Mouse (Mus musculus): ENCODE results near the gene Tulp1. TPM values are rescaled to one million over a fixed set of nuclear protein-coding genes. Genes with fewer than 3 reads are reported as not detected.
A peak's percentile ranks its signal among the peaks of the same experiment; 100 is the strongest.

The Tulp1 gene
- polyA plus RNA-seq, 1 experiment from 2014 or later, result 1.4 TPM

- 14% methylated on average over 10 of the region's 10 CpGs for WGBS
- H3K4me3 ChIP-seq (ENCODE audit: low read depth, low read length), result no peak overlapping the region
- no peak for ATAC-seq
- no peaks in the 10 kb centered on the region for H3K36me3 ChIP-seq (ENCODE audit: control insufficient read depth, insufficient read depth, low read length)
- H3K27me3 ChIP-seq (ENCODE audit: control insufficient read depth, insufficient read depth, low read depth, low read length), result peaks cover 20% of the 10 kb centered on the region
- H3K4me2 ChIP-seq (ENCODE audit: low read length), result no peak overlapping the region
- H3K27ac ChIP-seq (ENCODE audit: low read length), result no peak overlapping the region
- no peaks in the 10 kb centered on the region for H3K9me3 ChIP-seq (replicated peaks; ENCODE audit: control insufficient read depth, low read length, poor library complexity, severe bottlenecking)
- H3K9ac ChIP-seq (ENCODE audit: low read depth, low read length), result no peak overlapping the region
- no peaks in the 10 kb centered on the region; the same call in 1 of the 2 replicates for H3K4me1 ChIP-seq (ENCODE audit: control insufficient read depth, insufficient read depth, low read length)
Observed at GRCm38 (mm10) chr17:28373821-28374220, 8.8 kb upstream of the Tulp1 start.

- Histone ChIP-seq H3K4me3 (ENCODE audit: low read depth, low read length) (no peak overlapping the region), H3K27me3 (ENCODE audit: control insufficient read depth, insufficient read depth, low read depth, low read length) (peaks cover 20% of the 10 kb centered on the region), H3K4me2 (ENCODE audit: low read length) (no peak overlapping the region), H3K9ac (ENCODE audit: low read depth, low read length) (no peak overlapping the region), H3K4me1 (ENCODE audit: control insufficient read depth, insufficient read depth, low read length) (no peaks in the 10 kb centered on the region; the same call in 1 of the 2 replicates), H3K36me3 (ENCODE audit: control insufficient read depth, insufficient read depth, low read length) (no peaks in the 10 kb centered on the region), H3K27ac (ENCODE audit: low read length) (no peak overlapping the region), H3K9me3 (replicated peaks; ENCODE audit: control insufficient read depth, low read length, poor library complexity, severe bottlenecking) (no peaks in the 10 kb centered on the region)
- WGBS, result 61% methylated on average over 1 of the region's 1 CpGs
- ATAC-seq, result no peak
Observed at GRCm38 (mm10) chr17:28371941-28372340, 6.9 kb upstream of the Tulp1 start.

- no peak overlapping the region for H3K9ac ChIP-seq (ENCODE audit: low read depth, low read length)
- H3K4me2 ChIP-seq (ENCODE audit: low read length), result no peak overlapping the region
- H3K4me3 ChIP-seq (ENCODE audit: low read depth, low read length), result no peak overlapping the region
- no peak overlapping the region for H3K27ac ChIP-seq (ENCODE audit: low read length)
- H3K4me1 ChIP-seq (ENCODE audit: control insufficient read depth, insufficient read depth, low read length), result no peaks in the 10 kb centered on the region; the same call in 1 of the 2 replicates
- no peak for ATAC-seq
- no peaks in the 10 kb centered on the region for H3K36me3 ChIP-seq (ENCODE audit: control insufficient read depth, insufficient read depth, low read length)
- peaks cover 20% of the 10 kb centered on the region for H3K27me3 ChIP-seq (ENCODE audit: control insufficient read depth, insufficient read depth, low read depth, low read length)
- WGBS, result 76% methylated on average over 2 of the region's 2 CpGs
- no peaks in the 10 kb centered on the region for H3K9me3 ChIP-seq (replicated peaks; ENCODE audit: control insufficient read depth, low read length, poor library complexity, severe bottlenecking)
Observed at GRCm38 (mm10) chr17:28371286-28371685, 6.3 kb upstream of the Tulp1 start.

GRCm38 (mm10) chr17:28369056-28369455, 4.0 kb upstream of the Tulp1 start:
- no peaks in the 10 kb centered on the region for H3K9me3 ChIP-seq (replicated peaks; ENCODE audit: control insufficient read depth, low read length, poor library complexity, severe bottlenecking)
- WGBS, result 74% methylated on average over 4 of the region's 5 CpGs
- no peak overlapping the region for H3K4me3 ChIP-seq (ENCODE audit: low read depth, low read length)
- ATAC-seq, result no peak
- no peaks in the 10 kb centered on the region for H3K36me3 ChIP-seq (ENCODE audit: control insufficient read depth, insufficient read depth, low read length)
- H3K4me1 ChIP-seq (ENCODE audit: control insufficient read depth, insufficient read depth, low read length), result peaks cover 5% of the 10 kb centered on the region
- peaks cover 17% of the 10 kb centered on the region for H3K27me3 ChIP-seq (ENCODE audit: control insufficient read depth, insufficient read depth, low read depth, low read length)
- no peak overlapping the region for H3K9ac ChIP-seq (ENCODE audit: low read depth, low read length)
- H3K4me2 ChIP-seq (ENCODE audit: low read length), result no peak overlapping the region
- no peak overlapping the region for H3K27ac ChIP-seq (ENCODE audit: low read length)

GRCm38 (mm10) chr17:28368449-28368848, 3.4 kb upstream of the Tulp1 start:
- Histone ChIP-seq H3K4me3 (ENCODE audit: low read depth, low read length) (no peak overlapping the region), H3K4me2 (ENCODE audit: low read length) (no peak overlapping the region), H3K9ac (ENCODE audit: low read depth, low read length) (no peak overlapping the region), H3K4me1 (ENCODE audit: control insufficient read depth, insufficient read depth, low read length) (peaks cover 8% of the 10 kb centered on the region), H3K27me3 (ENCODE audit: control insufficient read depth, insufficient read depth, low read depth, low read length) (peaks cover 23% of the 10 kb centered on the region), H3K36me3 (ENCODE audit: control insufficient read depth, insufficient read depth, low read length) (no peaks in the 10 kb centered on the region), H3K27ac (ENCODE audit: low read length) (no peak overlapping the region), H3K9me3 (replicated peaks; ENCODE audit: control insufficient read depth, low read length, poor library complexity, severe bottlenecking) (no peaks in the 10 kb centered on the region)
- ATAC-seq, result no peak
- 4% methylated on average over 13 of the region's 13 CpGs for WGBS

GRCm38 (mm10) chr17:28363507-28363906, 1.5 kb downstream of the Tulp1 start:
- no peaks in the 10 kb centered on the region for H3K36me3 ChIP-seq (ENCODE audit: control insufficient read depth, insufficient read depth, low read length)
- no peak overlapping the region for H3K4me2 ChIP-seq (ENCODE audit: low read length)
- no peak for ATAC-seq
- H3K27me3 ChIP-seq (ENCODE audit: control insufficient read depth, insufficient read depth, low read depth, low read length), result peaks cover 42% of the 10 kb centered on the region
- H3K27ac ChIP-seq (ENCODE audit: low read length), result no peak overlapping the region
- no peak overlapping the region for H3K4me3 ChIP-seq (ENCODE audit: low read depth, low read length)
- peaks cover 17% of the 10 kb centered on the region for H3K4me1 ChIP-seq (ENCODE audit: control insufficient read depth, insufficient read depth, low read length)
- no peaks in the 10 kb centered on the region for H3K9me3 ChIP-seq (replicated peaks; ENCODE audit: control insufficient read depth, low read length, poor library complexity, severe bottlenecking)
- no peak overlapping the region for H3K9ac ChIP-seq (ENCODE audit: low read depth, low read length)
- WGBS, result 11% methylated on average over 6 of the region's 6 CpGs

- Histone ChIP-seq H3K36me3 (ENCODE audit: control insufficient read depth, insufficient read depth, low read length) (no peaks in the 10 kb centered on the region), H3K4me3 (ENCODE audit: low read depth, low read length) (peak overlapping the region; percentile 22), H3K9ac (ENCODE audit: low read depth, low read length) (no peak overlapping the region; the same call in 1 of the 2 replicates), H3K9me3 (replicated peaks; ENCODE audit: control insufficient read depth, low read length, poor library complexity, severe bottlenecking) (no peaks in the 10 kb centered on the region), H3K27me3 (ENCODE audit: control insufficient read depth, insufficient read depth, low read depth, low read length) (peaks cover 47% of the 10 kb centered on the region), H3K4me1 (ENCODE audit: control insufficient read depth, insufficient read depth, low read length) (peaks cover 17% of the 10 kb centered on the region), H3K4me2 (ENCODE audit: low read length) (peak overlapping the region; percentile 51), H3K27ac (ENCODE audit: low read length) (no peak overlapping the region)
- ATAC-seq, result no peak
- WGBS, result 2% methylated on average over 25 of the region's 25 CpGs
Observed at GRCm38 (mm10) chr17:28362653-28363292, 2.2 kb downstream of the Tulp1 start.

GRCm38 (mm10) chr17:28361921-28362652, 2.9 kb downstream of the Tulp1 start:
- Histone ChIP-seq H3K9me3 (replicated peaks; ENCODE audit: control insufficient read depth, low read length, poor library complexity, severe bottlenecking) (no peaks in the 10 kb centered on the region), H3K36me3 (ENCODE audit: control insufficient read depth, insufficient read depth, low read length) (no peaks in the 10 kb centered on the region), H3K27me3 (ENCODE audit: control insufficient read depth, insufficient read depth, low read depth, low read length) (peaks cover 47% of the 10 kb centered on the region), H3K4me3 (ENCODE audit: low read depth, low read length) (peak overlapping the region; percentile 22), H3K4me2 (ENCODE audit: low read length) (peak overlapping the region; percentile 51), H3K27ac (ENCODE audit: low read length) (no peak overlapping the region), H3K9ac (ENCODE audit: low read depth, low read length) (no peak overlapping the region), H3K4me1 (ENCODE audit: control insufficient read depth, insufficient read depth, low read length) (peaks cover 17% of the 10 kb centered on the region)
- ATAC-seq, result no peak
- WGBS, result 40% methylated on average over 11 of the region's 11 CpGs

- no peaks in the 10 kb centered on the region for H3K9me3 ChIP-seq (replicated peaks; ENCODE audit: control insufficient read depth, low read length, poor library complexity, severe bottlenecking)
- 84% methylated on average over 9 of the region's 9 CpGs for WGBS
- H3K9ac ChIP-seq (ENCODE audit: low read depth, low read length), result no peak overlapping the region
- no peak overlapping the region for H3K4me3 ChIP-seq (ENCODE audit: low read depth, low read length)
- H3K4me2 ChIP-seq (ENCODE audit: low read length), result no peak overlapping the region
- no peak overlapping the region for H3K27ac ChIP-seq (ENCODE audit: low read length)
- peaks cover 47% of the 10 kb centered on the region for H3K27me3 ChIP-seq (ENCODE audit: control insufficient read depth, insufficient read depth, low read depth, low read length)
- no peak for ATAC-seq
- peaks cover 17% of the 10 kb centered on the region for H3K4me1 ChIP-seq (ENCODE audit: control insufficient read depth, insufficient read depth, low read length)
- H3K36me3 ChIP-seq (ENCODE audit: control insufficient read depth, insufficient read depth, low read length), result no peaks in the 10 kb centered on the region
Observed at GRCm38 (mm10) chr17:28360531-28361277, 4.3 kb downstream of the Tulp1 start.
